ENCODE assay signal across 7 mouse cellular contexts in the genomic region with DNA sequence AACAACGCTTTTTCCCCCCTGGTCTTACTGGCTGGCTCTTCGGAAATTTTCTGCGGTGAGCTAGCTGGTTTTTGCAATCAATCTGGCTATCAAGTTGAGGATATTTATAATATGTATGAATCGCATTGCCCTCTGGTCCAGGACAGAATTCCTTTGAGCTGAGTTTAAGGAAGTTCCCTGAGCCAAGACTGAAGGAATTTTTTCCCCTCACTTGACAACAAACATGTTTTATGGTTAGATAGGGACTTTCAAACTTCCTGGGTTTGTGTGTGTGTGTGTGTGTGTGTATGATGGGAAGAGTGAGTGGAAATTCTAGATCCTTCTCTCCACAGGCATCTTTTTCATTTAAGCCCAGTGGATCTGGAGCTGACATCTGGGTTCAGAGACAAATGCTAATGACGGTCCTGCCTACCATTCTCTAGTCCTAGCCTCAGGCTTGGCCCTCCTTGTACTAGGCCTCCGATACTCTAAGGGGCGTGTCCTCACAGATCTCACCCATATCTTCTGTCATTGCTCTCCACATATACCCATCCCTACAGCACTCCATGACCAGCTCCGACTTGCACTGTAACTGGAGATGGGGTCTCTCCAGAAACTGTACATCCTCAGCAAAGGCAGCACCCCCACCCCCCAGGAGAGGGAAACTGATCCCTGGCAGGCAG. TPM values are rescaled to one million over a fixed set of nuclear protein-coding genes. Genes with fewer than 3 reads are reported as not detected.
DNase-seq lines count a peak whose midpoint lies in the region; ATAC-seq lines count a peak whose summit lies in the region.

No protein-coding gene starts in this region.

- H3K4me1 ChIP-seq in kidney, embryonic 16.5 days (ENCODE audit: insufficient read depth, low read length) = peaks cover 45% of the 10 kb centered on the region

- 32% methylated on average over 8 of the region's 8 CpGs for WGBS in kidney, embryonic 16.5 days

- no peaks in the 10 kb centered on the region for H3K27me3 ChIP-seq in kidney, embryonic 16.5 days (ENCODE audit: insufficient read depth, low read length)

- no peak overlapping the region for H3K4me3 ChIP-seq in kidney, embryonic 16.5 days (ENCODE audit: low read length)

- no peak for ATAC-seq in kidney, embryonic 16.5 days (ENCODE audit: low FRiP score, low TSS enrichment)

- H3K4me2 ChIP-seq in kidney, embryonic 16.5 days (replicated peaks; ENCODE audit: low read depth, low read length) = no peak overlapping the region; the same call in 1 of the 2 replicates

- no peak overlapping the region for H3K9ac ChIP-seq in kidney, embryonic 16.5 days (replicated peaks; ENCODE audit: low read length)

- H3K36me3 ChIP-seq in kidney, embryonic 16.5 days (ENCODE audit: insufficient read depth, low read length) = peaks cover 5% of the 10 kb centered on the region

- peak overlapping the region; percentile 83 for H3K27ac ChIP-seq in kidney, embryonic 16.5 days (ENCODE audit: low read length)

- H3K9me3 ChIP-seq in kidney, embryonic 16.5 days (ENCODE audit: low read length) = no peaks in the 10 kb centered on the region

- DNase-seq in kidney, adult 9 months = peak; percentile 75
- DNase-seq in kidney, adult 11 months = no peak
- peak; percentile 58 for DNase-seq in c-Kit-positive CD71-positive TER-119-positive erythroid progenitor cells, embryonic 14.5 days (ENCODE audit: low spot score)
- peak; percentile 55 for DNase-seq in lung, postnatal 10 days
- no peak for DNase-seq in retina, postnatal 1 day
- no peak for DNase-seq in layer of hippocampus, postnatal 36 days

RNA-seq across cellular contexts. Expression of gene Islr2, which starts 10.5 kb away (rescaled TPM):
- polyA plus RNA-seq in kidney, embryonic 16.5 days (2015; fragmentation: Nextera tagmentation; extraction: Ambion mirVana) = 0.17 and 0.23 TPM in 2 replicates
- 100 to 1,000 TPM; 134 to 145 TPM for total RNA-seq in layer of hippocampus, postnatal 36 days (2021)

RNA-seq across cellular contexts. Expression of gene Islr, which starts 10.5 kb away (rescaled TPM):
- polyA plus RNA-seq in kidney, embryonic 16.5 days (2015; fragmentation: Nextera tagmentation; extraction: Ambion mirVana) = 94.8 and 96.1 TPM in 2 replicates
- total RNA-seq in layer of hippocampus, postnatal 36 days (2021) = 10 to 100 TPM; 11.5 to 14.5 TPM

RNA-seq across cellular contexts. Expression of gene Pml, which starts 34.9 kb away (rescaled TPM):
- 26.7 TPM in 2 replicates for polyA plus RNA-seq in kidney, embryonic 16.5 days (2015; fragmentation: Nextera tagmentation; extraction: Ambion mirVana)
- 10 to 100 TPM; 12.8 to 15.4 TPM for total RNA-seq in layer of hippocampus, postnatal 36 days (2021)

RNA-seq across cellular contexts. Expression of gene Stoml1, which starts 38.3 kb away (rescaled TPM):
- 33.8 and 35.8 TPM in 2 replicates for polyA plus RNA-seq in kidney, embryonic 16.5 days (2015; fragmentation: Nextera tagmentation; extraction: Ambion mirVana)
- total RNA-seq in layer of hippocampus, postnatal 36 days (2021) = 10 to 100 TPM; 71.3 to 79.0 TPM

Comparison
In these comparisons a context has a peak if more than half of its experiments do, and no peak if none do; other contexts are left out.
1. DNase-seq: peak in kidney, adult 9 months (single experiment), c-Kit-positive CD71-positive TER-119-positive erythroid progenitor cells, embryonic 14.5 days (single experiment) and lung, postnatal 10 days (single experiment); none in kidney, adult 11 months (single experiment), retina, postnatal 1 day (single experiment) and layer of hippocampus, postnatal 36 days (0 of 2).